Mouse (Mus musculus) ES-Bruce4 (cell line): ENCODE results near the gene Gab2.

Experiments used
- CTCF ChIP-seq: IDR thresholded peaks from one replicate; pipeline ENCODE4 v1.8.1; 2011; ENCODE audit warnings: low read depth, low read length
- POLR2A ChIP-seq: IDR thresholded peaks from one replicate; pipeline ENCODE4 v1.8.1; 2011; ENCODE audit warnings: low read length; ENCODE audit not compliant: insufficient read depth

GRCm38 (mm10) chr7:97297466-97297865 is 216.1 kb downstream of the Gab2 start:
- TF ChIP-seq CTCF (peak; percentile 39), POLR2A (no peak)
